Mouse (Mus musculus) neural tube, embryonic 12.5 days (tissue): ENCODE data around the gene Nat8f6. TPM values are rescaled to one million over a fixed set of nuclear protein-coding genes. Genes with fewer than 3 reads are reported as not detected.
"Not testable (repeated sequence)": the region's sequence is repeated elsewhere in the genome, so short reads cannot be mapped to it uniquely, and the experiment has no call there.

Experiments
- ATAC-seq: fragments of 200-750 bp; cut with Nextera tagmentation; 2 replicates; pipeline ENCODE4 v1.8.0; 2017; ENCODE audit warnings: low read depth, mild to moderate bottlenecking, moderate TSS enrichment, moderate library complexity; ENCODE audit not compliant: low FRiP score
- H3K27ac ChIP-seq: fragments of 300-500 bp; sonication (generic); 2 replicates; pipeline ENCODE4 v1.5.1; 2016
- H3K27me3 ChIP-seq: fragments of 300-500 bp; sonication (generic); replicated peaks from 2 replicates; pipeline ENCODE4 v1.6.1; 2016; ENCODE audit warnings: mild to moderate bottlenecking
- H3K36me3 ChIP-seq: fragments of 300-500 bp; sonication (generic); 2 replicates; pipeline ENCODE4 v1.6.1; 2016; ENCODE audit warnings: mild to moderate bottlenecking
- H3K4me1 ChIP-seq: fragments of 300-500 bp; sonication (generic); 2 replicates; pipeline ENCODE4 v1.6.1; 2016
- H3K4me2 ChIP-seq: fragments of 300-500 bp; sonication (generic); replicated peaks from 2 replicates; pipeline ENCODE4 v1.6.1; 2016; ENCODE audit warnings: mild to moderate bottlenecking
- H3K4me3 ChIP-seq: fragments of 300-500 bp; sonication (generic); 2 replicates; pipeline ENCODE4 v1.5.1; 2016
- H3K9ac ChIP-seq: fragments of 300-500 bp; sonication (generic); 2 replicates; pipeline ENCODE4 v1.6.1; 2016; ENCODE audit warnings: mild to moderate bottlenecking
- H3K9me3 ChIP-seq: fragments of 300-500 bp; sonication (generic); 2 replicates; pipeline ENCODE4 v1.6.1; 2016; ENCODE audit warnings: mild to moderate bottlenecking
- WGBS: fragments of 180-500 bp; shearing (Covaris S2); methylation state at CpG from one replicate; pipeline ENCODE4 v1.1.7; 2016; 5-methylcytosine and 5-hydroxymethylcytosine counted together
- polyA plus RNA-seq: library from polyadenylated mRNA; unstranded; fragments of >200 nt; fragmentation: Nextera tagmentation; extraction: Ambion mirVana; gene quantifications from 2 replicates; pipeline ENCODE4 v1.2.1, GENCODE M21; 2016

Nat8f6 gene
- not detected in 2 replicates for polyA plus RNA-seq

GRCm38 (mm10) chr6:85820837-85821236 lies at the start of gene Nat8f6, which contains the start of gene Nat8f5:
TSS of gene Nat8f6 (minus strand) at chr6:85820954.
TSS of gene Nat8f5 (minus strand) at chr6:85820972.
- no peak for ATAC-seq
- H3K4me2 ChIP-seq = no peak within 1 kb of the TSS
- no peak within 1 kb of the TSS for H3K27ac ChIP-seq
- H3K4me1 ChIP-seq = no peaks in the 10 kb centered on the region
- H3K27me3 ChIP-seq = no peaks in the 10 kb centered on the region
- no peaks in the 10 kb centered on the region for H3K36me3 ChIP-seq
- H3K9me3 ChIP-seq = 0 out of 2 replicates have a peak, but pooled peaks cover 3% of the 10 kb centered on the region
- no peak within 1 kb of the TSS for H3K9ac ChIP-seq
- WGBS = 81% methylated on average over 5 of the region's 5 CpGs
- no peak within 1 kb of the TSS for H3K4me3 ChIP-seq

- not testable (repeated sequence) for ATAC-seq, H3K4me2 ChIP-seq, H3K27ac ChIP-seq, H3K4me1 ChIP-seq, H3K36me3 ChIP-seq, H3K9ac ChIP-seq, H3K4me3 ChIP-seq, H3K9me3 ChIP-seq, H3K27me3 ChIP-seq
- 82% methylated on average over 5 of the region's 5 CpGs for WGBS
These were observed 48.3 kb upstream of the Nat8f6 start, which contains the start of gene Nat8f2 for GRCm38 (mm10) chr6:85869006-85869405. TSS of gene Nat8f2 (minus strand) at chr6:85869158.

GRCm38 (mm10) chr6:85867726-85868690 lies 47.3 kb upstream of the Nat8f6 start:
- H3K27ac ChIP-seq = no peak overlapping the region
- no peaks in the 10 kb centered on the region for H3K36me3 ChIP-seq
- H3K9me3 ChIP-seq = no peaks in the 10 kb centered on the region
- H3K4me1 ChIP-seq = no peaks in the 10 kb centered on the region
- no peaks in the 10 kb centered on the region for H3K27me3 ChIP-seq
- H3K9ac ChIP-seq = no peak overlapping the region
- ATAC-seq = no peak
- 88% methylated on average over 8 of the region's 8 CpGs for WGBS
- no peak overlapping the region for H3K4me2 ChIP-seq
- no peak overlapping the region for H3K4me3 ChIP-seq

- not testable (repeated sequence) for H3K4me2 ChIP-seq, ATAC-seq, H3K4me3 ChIP-seq, H3K4me1 ChIP-seq, H3K27ac ChIP-seq, H3K27me3 ChIP-seq, H3K9ac ChIP-seq, H3K36me3 ChIP-seq, H3K9me3 ChIP-seq
- 58% methylated on average over 1 of the region's 1 CpGs for WGBS
These were observed 46.2 kb upstream of the Nat8f6 start for GRCm38 (mm10) chr6:85866995-85867394.

GRCm38 (mm10) chr6:85866166-85866565 lies 45.4 kb upstream of the Nat8f6 start:
- not testable (repeated sequence) for H3K9me3 ChIP-seq, H3K27ac ChIP-seq, H3K36me3 ChIP-seq, H3K9ac ChIP-seq, H3K4me3 ChIP-seq, H3K4me1 ChIP-seq, H3K27me3 ChIP-seq, ATAC-seq, H3K4me2 ChIP-seq
- 87% methylated on average over 3 of the region's 3 CpGs for WGBS

- not testable (repeated sequence) for H3K4me2 ChIP-seq, H3K4me1 ChIP-seq, H3K9ac ChIP-seq, H3K4me3 ChIP-seq, H3K27ac ChIP-seq, H3K36me3 ChIP-seq, H3K27me3 ChIP-seq, ATAC-seq, H3K9me3 ChIP-seq
- WGBS = 64% methylated on average over 6 of the region's 7 CpGs
These were observed 44.3 kb upstream of the Nat8f6 start for GRCm38 (mm10) chr6:85864900-85865639.

- WGBS = 91% methylated on average over 2 of the region's 2 CpGs
- Histone ChIP-seq H3K9me3 (no peaks in the 10 kb centered on the region), H3K9ac (no peak overlapping the region), H3K4me1 (no peaks in the 10 kb centered on the region), H3K36me3 (no peaks in the 10 kb centered on the region), H3K27me3 (no peaks in the 10 kb centered on the region; the same call in 1 of the 2 replicates), H3K4me3 (no peak overlapping the region), H3K27ac (no peak overlapping the region), H3K4me2 (no peak overlapping the region)
- no peak for ATAC-seq
These were observed 43.1 kb upstream of the Nat8f6 start for GRCm38 (mm10) chr6:85863840-85864239.

- H3K9ac ChIP-seq = no peak overlapping the region
- H3K27ac ChIP-seq = no peak overlapping the region
- H3K9me3 ChIP-seq = no peaks in the 10 kb centered on the region
- no peaks in the 10 kb centered on the region for H3K36me3 ChIP-seq
- H3K27me3 ChIP-seq = no peaks in the 10 kb centered on the region; the same call in 1 of the 2 replicates
- H3K4me3 ChIP-seq = no peak overlapping the region
- H3K4me1 ChIP-seq = no peaks in the 10 kb centered on the region
- ATAC-seq = no peak
- 87% methylated on average over 2 of the region's 2 CpGs for WGBS
- H3K4me2 ChIP-seq = no peak overlapping the region
These were observed 42.4 kb upstream of the Nat8f6 start for GRCm38 (mm10) chr6:85863136-85863535.

GRCm38 (mm10) chr6:85862565-85862964 lies 41.8 kb upstream of the Nat8f6 start:
- Histone ChIP-seq H3K36me3 (no peaks in the 10 kb centered on the region), H3K4me2 (no peak overlapping the region), H3K4me3 (no peak overlapping the region), H3K9ac (no peak overlapping the region), H3K4me1 (no peaks in the 10 kb centered on the region), H3K27ac (no peak overlapping the region), H3K9me3 (no peaks in the 10 kb centered on the region), H3K27me3 (no peaks in the 10 kb centered on the region; the same call in 1 of the 2 replicates)
- ATAC-seq = no peak
- 81% methylated on average over 3 of the region's 3 CpGs for WGBS

- ATAC-seq = no peak
- H3K9ac ChIP-seq = no peak overlapping the region
- H3K9me3 ChIP-seq = no peaks in the 10 kb centered on the region
- no peaks in the 10 kb centered on the region for H3K4me1 ChIP-seq
- H3K4me3 ChIP-seq = no peak overlapping the region
- H3K4me2 ChIP-seq = no peak overlapping the region
- 73% methylated on average over 3 of the region's 3 CpGs for WGBS
- no peaks in the 10 kb centered on the region for H3K36me3 ChIP-seq
- H3K27ac ChIP-seq = no peak overlapping the region
- no peaks in the 10 kb centered on the region; the same call in 1 of the 2 replicates for H3K27me3 ChIP-seq
These were observed 40.5 kb upstream of the Nat8f6 start for GRCm38 (mm10) chr6:85861247-85861646.

- Histone ChIP-seq H3K9ac (no peak overlapping the region), H3K27ac (no peak overlapping the region), H3K27me3 (no peaks in the 10 kb centered on the region), H3K4me2 (no peak overlapping the region), H3K36me3 (no peaks in the 10 kb centered on the region), H3K4me3 (no peak overlapping the region), H3K9me3 (no peaks in the 10 kb centered on the region), H3K4me1 (no peaks in the 10 kb centered on the region)
- ATAC-seq = no peak
- 81% methylated on average over 1 of the region's 1 CpGs for WGBS
These were observed 35.5 kb upstream of the Nat8f6 start for GRCm38 (mm10) chr6:85856194-85856678.

- ATAC-seq = no peak
- no peak overlapping the region for H3K4me3 ChIP-seq
- H3K9ac ChIP-seq = no peak overlapping the region
- no peaks in the 10 kb centered on the region for H3K36me3 ChIP-seq
- WGBS = 82% methylated on average over 3 of the region's 3 CpGs
- no peaks in the 10 kb centered on the region for H3K9me3 ChIP-seq
- H3K27me3 ChIP-seq = no peaks in the 10 kb centered on the region
- H3K4me2 ChIP-seq = no peak overlapping the region
- no peaks in the 10 kb centered on the region for H3K4me1 ChIP-seq
- no peak overlapping the region for H3K27ac ChIP-seq
These were observed 32.7 kb upstream of the Nat8f6 start for GRCm38 (mm10) chr6:85853481-85853880.
